Mouse (Mus musculus) small intestine, adult 2 months (tissue): ENCODE data around the gene Tmem189. TPM values are rescaled to one million over a fixed set of nuclear protein-coding genes. Genes with fewer than 3 reads are reported as not detected.

Experiments
- H3K27ac ChIP-seq: fragments of 200-500 bp; 2 replicates; pipeline ENCODE4 v1.5.1; 2012; ENCODE audit warnings: low read depth, low read length, control low read depth, inconsistent platforms; ENCODE audit not compliant: insufficient read depth
- H3K27me3 ChIP-seq: fragments of 200-500 bp; 2 replicates; pipeline ENCODE4 v1.6.1; 2012; ENCODE audit warnings: mild to moderate bottlenecking, moderate library complexity, low read length, inconsistent platforms; ENCODE audit not compliant: control insufficient read depth, insufficient read depth
- H3K36me3 ChIP-seq: fragments of 200-500 bp; 2 replicates; pipeline ENCODE4 v1.6.1; 2012; ENCODE audit warnings: mild to moderate bottlenecking, low read length, control low read depth, inconsistent platforms; ENCODE audit not compliant: control insufficient read depth, insufficient read depth
- H3K4me1 ChIP-seq: fragments of 200-500 bp; 2 replicates; pipeline ENCODE4 v1.6.1; 2012; ENCODE audit warnings: low read length, inconsistent platforms, mixed read lengths; ENCODE audit not compliant: control insufficient read depth, insufficient read depth, insufficient read length
- H3K4me3 ChIP-seq: fragments of 200-500 bp; 2 replicates; pipeline ENCODE4 v1.5.1; 2012; ENCODE audit warnings: low read depth, mild to moderate bottlenecking, control low read depth, inconsistent platforms, low read length, moderate library complexity
- CTCF ChIP-seq: fragments of 200-500 bp; IDR thresholded peaks from 2 replicates; pipeline ENCODE4 v1.5.1; 2012; ENCODE audit warnings: low read depth, mild to moderate bottlenecking, control low read depth, inconsistent platforms, low read length, moderate library complexity, mixed read lengths; ENCODE audit not compliant: insufficient replicate concordance, insufficient read length; ENCODE audit errors: extremely low read depth
- POLR2A ChIP-seq: fragments of 200-500 bp; IDR thresholded peaks from 2 replicates; pipeline ENCODE4 v1.6.1; 2012; ENCODE audit warnings: low read depth, mild to moderate bottlenecking, control low read depth, inconsistent platforms, low read length, moderate library complexity
- WGBS: fragments of 180-500 bp; shearing (Covaris S2); methylation state at CpG from one replicate; pipeline ENCODE4 v1.1.7; 2018; 5-methylcytosine and 5-hydroxymethylcytosine counted together
- polyA plus RNA-seq: library from polyadenylated mRNA; depleted of rRNA; stranded (reverse); fragments of >200 nt; gene quantifications from 2 replicates; pipeline ENCODE4 v1.2.3, GENCODE M21; 2012

Tmem189 gene
- polyA plus RNA-seq, 1 experiment = 28.0 TPM

- peaks cover 7% of the 10 kb centered on the region; the same call in 1 of the 2 replicates for H3K36me3 ChIP-seq
- no peak for TF ChIP-seq CTCF
- TF ChIP-seq POLR2A = no peak
- no peaks in the 10 kb centered on the region for H3K27me3 ChIP-seq
- H3K27ac ChIP-seq = no peak overlapping the region
- peak overlapping the region; percentile 86 for H3K4me3 ChIP-seq
- WGBS = 54% methylated on average over 5 of the region's 5 CpGs
- H3K4me1 ChIP-seq = peaks cover 35% of the 10 kb centered on the region
Observed at GRCm38 (mm10) chr2:167630421-167630820, 59.2 kb downstream of the Tmem189 start.

- 0 out of 2 replicates have a peak overlapping the region, but pooled peaks have one; percentile 0 for H3K27ac ChIP-seq
- no peak overlapping the region for H3K4me3 ChIP-seq
- 66% methylated on average over 11 of the region's 11 CpGs for WGBS
- peaks cover 35% of the 10 kb centered on the region for H3K4me1 ChIP-seq
- peaks cover 7% of the 10 kb centered on the region; the same call in 1 of the 2 replicates for H3K36me3 ChIP-seq
- H3K27me3 ChIP-seq = no peaks in the 10 kb centered on the region
- TF ChIP-seq CTCF (no peak), POLR2A (no peak)
Observed at GRCm38 (mm10) chr2:167629665-167630209, 59.9 kb downstream of the Tmem189 start.

DNA sequence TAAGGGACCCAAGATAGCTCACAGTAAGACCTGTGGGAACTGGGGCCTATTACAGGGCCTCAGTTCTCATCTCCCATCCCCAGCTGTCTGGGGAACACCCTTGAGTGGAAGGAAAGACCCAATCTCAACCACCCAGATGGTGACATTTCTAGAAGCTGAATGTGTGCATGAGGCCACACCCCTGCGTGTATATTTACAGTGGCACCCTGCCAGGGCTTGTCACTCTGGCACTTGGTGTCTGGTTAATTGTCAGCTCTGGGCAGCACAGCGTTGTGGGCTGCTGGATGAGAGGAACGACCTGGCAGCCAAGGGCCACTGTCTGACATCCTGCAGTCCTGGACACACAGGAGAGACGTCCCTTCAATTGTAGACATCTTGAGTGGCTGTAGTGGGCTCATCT is 60.8 kb downstream of the Tmem189 start:
- Histone ChIP-seq H3K27me3 (no peaks in the 10 kb centered on the region), H3K27ac (no peak overlapping the region; the same call in 1 of the 2 replicates), H3K4me3 (no peak overlapping the region), H3K36me3 (peaks cover 7% of the 10 kb centered on the region; the same call in 1 of the 2 replicates), H3K4me1 (peaks cover 34% of the 10 kb centered on the region)
- 9% methylated on average over 4 of the region's 4 CpGs for WGBS
- TF ChIP-seq CTCF = no peak
- TF ChIP-seq POLR2A = no peak

DNA sequence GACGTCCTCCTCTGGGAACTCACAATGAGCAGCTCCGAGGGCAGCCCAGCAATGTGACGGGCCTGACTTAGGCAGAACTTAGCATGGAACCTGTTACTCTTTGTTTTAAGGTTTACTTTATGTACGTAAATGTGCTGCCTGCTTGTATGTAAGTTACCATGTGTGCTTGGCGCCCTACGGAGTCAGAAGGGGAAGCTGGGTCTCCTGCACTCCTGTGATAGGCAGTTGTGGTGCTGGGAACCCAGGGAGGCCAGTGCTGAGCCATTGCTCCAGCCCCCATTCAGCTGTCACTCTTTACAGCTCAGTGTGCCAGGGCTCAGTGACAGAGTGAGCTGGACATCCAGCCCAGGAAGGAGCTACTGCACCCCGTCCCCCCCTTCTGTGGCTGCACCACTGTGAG is 62.6 kb downstream of the Tmem189 start:
- WGBS = 88% methylated on average over 7 of the region's 7 CpGs
- Histone ChIP-seq H3K4me1 (peaks cover 38% of the 10 kb centered on the region), H3K36me3 (peaks cover 7% of the 10 kb centered on the region; the same call in 1 of the 2 replicates), H3K27ac (no peak overlapping the region), H3K27me3 (no peaks in the 10 kb centered on the region), H3K4me3 (no peak overlapping the region)
- TF ChIP-seq CTCF = no peak
- no peak for TF ChIP-seq POLR2A

DNA sequence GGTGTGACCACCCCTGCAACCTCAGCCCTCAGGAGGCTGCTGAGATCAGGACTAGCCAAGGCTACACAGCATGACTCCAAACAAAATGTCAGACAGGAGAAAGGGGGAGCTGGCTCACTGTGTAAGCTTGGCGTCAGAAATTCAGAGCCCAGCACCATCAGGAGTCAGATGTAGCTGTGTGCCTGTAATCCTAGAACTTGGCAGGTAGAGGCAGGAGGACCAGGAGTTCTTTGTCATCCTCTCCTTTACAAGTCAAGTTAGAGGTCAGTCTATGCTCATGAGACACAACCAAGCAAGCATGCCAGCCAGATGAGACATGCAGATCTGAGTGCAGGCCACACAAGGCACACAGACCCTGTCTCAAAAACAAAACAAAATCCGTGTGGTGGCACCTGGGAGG is 64.0 kb downstream of the Tmem189 start:
- no peak for TF ChIP-seq POLR2A
- TF ChIP-seq CTCF = no peak
- no peak overlapping the region for H3K27ac ChIP-seq
- peaks cover 7% of the 10 kb centered on the region; the same call in 1 of the 2 replicates for H3K36me3 ChIP-seq
- H3K27me3 ChIP-seq = no peaks in the 10 kb centered on the region
- peaks cover 41% of the 10 kb centered on the region for H3K4me1 ChIP-seq
- H3K4me3 ChIP-seq = no peak overlapping the region
- WGBS = 69% methylated on average over 2 of the region's 2 CpGs

DNA sequence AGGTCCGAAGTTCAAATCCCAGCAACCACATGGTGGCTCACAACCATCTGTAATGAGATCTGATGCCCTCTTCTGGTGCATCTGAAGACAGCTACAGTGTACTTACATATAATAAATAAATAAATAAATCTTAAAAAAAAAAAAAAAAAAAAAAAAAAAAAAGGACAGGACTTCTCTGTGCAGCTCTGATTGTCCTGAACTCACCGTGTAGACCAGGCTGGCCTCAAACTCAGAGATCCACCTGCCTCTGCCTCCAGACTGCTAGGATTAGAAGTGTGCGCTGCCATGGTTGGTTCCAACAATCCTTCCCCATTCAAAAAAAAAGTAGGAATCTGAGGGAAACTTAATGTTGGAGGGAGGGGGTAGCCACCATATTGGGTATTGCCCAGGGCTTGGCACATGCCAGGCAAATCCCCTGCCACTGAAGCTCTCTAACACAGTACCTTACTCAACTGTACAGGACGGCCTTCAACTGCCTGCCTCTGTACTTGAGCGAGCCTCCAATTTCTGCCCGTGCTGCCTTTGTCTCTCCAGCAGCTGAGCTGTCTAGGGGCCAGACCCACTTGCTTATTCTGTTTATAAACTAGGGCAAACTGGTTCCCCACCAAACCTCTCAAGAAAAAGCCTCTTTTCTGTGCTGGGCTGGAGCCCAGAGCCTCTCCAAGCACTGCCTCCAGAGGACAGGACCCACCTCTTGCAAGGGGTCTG is 65.1 kb downstream of the Tmem189 start:
- WGBS = 86% methylated on average over 6 of the region's 6 CpGs
- peaks cover 7% of the 10 kb centered on the region; the same call in 1 of the 2 replicates for H3K36me3 ChIP-seq
- no peak for TF ChIP-seq POLR2A
- no peak overlapping the region for H3K4me3 ChIP-seq
- peaks cover 29% of the 10 kb centered on the region for H3K4me1 ChIP-seq
- H3K27ac ChIP-seq = no peak overlapping the region
- no peaks in the 10 kb centered on the region for H3K27me3 ChIP-seq

- H3K27me3 ChIP-seq = no peaks in the 10 kb centered on the region
- no peak for TF ChIP-seq CTCF
- H3K4me3 ChIP-seq = no peak overlapping the region
- H3K36me3 ChIP-seq = peaks cover 10% of the 10 kb centered on the region; the same call in 1 of the 2 replicates
- 20% methylated on average over 5 of the region's 5 CpGs for WGBS
- H3K4me1 ChIP-seq = peaks cover 17% of the 10 kb centered on the region
- H3K27ac ChIP-seq = peak overlapping the region; percentile 77
Observed at GRCm38 (mm10) chr2:167622965-167623364, 66.7 kb downstream of the Tmem189 start.
